Mouse (Mus musculus) layer of hippocampus, adult 18-20 months (tissue): ENCODE data around the gene Telo2. TPM values are rescaled to one million over a fixed set of nuclear protein-coding genes. Genes with fewer than 3 reads are reported as not detected.

Experiments used
- DNase-seq, 2 experiments: peaks; one replicate each; pipeline ENCODE4 v3.0.0; 2022; ENCODE audit warnings: low spot score in 2 of 2
- total RNA-seq, 2 experiments: library from RNA; stranded (reverse); gene quantifications; 2 replicates each; pipeline ENCODE4 v1.2.3; 2021

Telo2 gene
- total RNA-seq, 2 experiments from 2014 or later = 29.9 to 35.3 TPM

DNA sequence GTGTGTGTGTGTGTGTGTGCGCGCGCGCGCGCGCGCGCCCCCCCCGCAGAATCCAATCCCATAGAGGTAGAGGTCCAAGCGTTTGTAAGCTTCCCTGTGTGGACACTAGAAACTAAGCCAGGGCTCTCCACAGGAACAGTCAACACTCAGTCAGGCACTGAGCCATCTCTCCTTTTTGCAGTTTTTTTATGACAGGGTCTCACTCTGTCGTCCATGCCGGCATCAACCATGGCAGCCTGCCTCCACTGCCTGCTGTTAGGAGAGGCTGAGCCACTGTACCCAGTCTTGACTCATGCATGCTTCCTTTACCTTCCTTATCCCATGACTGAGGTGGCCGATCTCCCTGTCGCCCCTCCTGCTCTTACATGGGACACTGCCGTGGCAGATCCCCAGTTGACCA is 8.0 kb downstream of the Telo2 start:
- no peak for DNase-seq

DNA sequence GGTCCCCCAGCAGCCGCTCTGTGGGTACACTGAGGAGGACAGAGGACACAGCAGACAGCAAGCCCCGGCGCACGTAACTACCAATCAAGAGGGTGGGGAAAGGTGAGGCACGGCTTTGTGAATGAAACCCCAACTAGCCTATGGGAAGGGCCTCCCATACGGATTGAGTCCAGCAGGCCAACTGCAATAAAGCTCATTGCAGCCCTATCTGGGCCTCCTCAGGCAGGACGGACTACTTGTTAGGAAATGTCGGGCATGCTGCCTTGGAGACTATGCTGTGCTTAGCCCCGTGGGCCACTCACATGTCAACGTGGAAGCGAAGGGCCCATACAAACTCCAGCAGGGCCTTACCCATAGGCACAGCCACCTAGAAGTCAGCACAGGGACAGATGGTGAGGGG is 14.4 kb downstream of the Telo2 start:
- no peak for DNase-seq

GRCm38 (mm10) chr17:25100052-25100451 is 15.7 kb downstream of the Telo2 start:
- DNase-seq = no peak

DNA sequence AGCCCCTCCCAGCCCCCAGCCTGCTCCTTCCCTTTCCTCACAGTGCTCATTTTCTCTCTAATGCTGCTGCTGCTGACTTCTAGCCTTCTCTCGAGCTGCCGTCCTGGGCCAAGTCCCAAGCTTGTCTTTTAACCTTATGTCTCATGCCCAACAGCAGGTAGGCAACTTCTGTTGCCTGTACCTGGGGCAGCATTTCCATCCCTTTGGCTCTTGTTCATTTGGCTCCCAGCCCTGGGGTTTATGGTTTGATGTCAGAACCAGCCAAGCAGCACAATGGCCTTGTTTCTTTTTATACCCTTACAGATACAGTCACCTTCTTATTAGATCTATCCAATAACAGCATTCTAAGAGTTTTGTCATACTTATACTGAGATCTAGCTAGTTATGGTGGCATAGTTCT is 19.5 kb downstream of the Telo2 start:
- no peak for DNase-seq

GRCm38 (mm10) chr17:25090450-25090849 is 25.3 kb downstream of the Telo2 start:
- no peak for DNase-seq

- no peak for DNase-seq
These were observed 26.6 kb downstream of the Telo2 start for GRCm38 (mm10) chr17:25089158-25089557.

DNA sequence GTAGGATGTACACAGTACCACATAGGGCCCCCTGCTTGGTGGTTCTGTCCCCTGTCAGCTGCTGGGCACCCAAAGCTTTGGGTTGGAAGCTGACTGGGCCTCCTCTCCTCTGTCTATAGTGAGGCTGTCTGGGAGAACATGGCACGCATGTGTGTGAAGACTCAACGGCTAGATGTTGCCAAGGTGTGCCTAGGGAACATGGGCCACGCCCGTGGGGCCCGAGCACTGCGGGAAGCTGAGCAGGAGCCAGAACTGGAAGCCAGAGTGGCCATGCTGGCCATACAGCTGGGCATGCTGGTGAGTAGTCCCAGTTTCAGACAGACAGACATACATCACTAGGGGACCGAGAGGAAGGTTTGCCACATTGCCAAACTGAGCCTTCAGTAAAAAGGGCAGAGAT is 29.0 kb downstream of the Telo2 start:
- DNase-seq = no peak

GRCm38 (mm10) chr17:25084835-25085385 is 30.9 kb downstream of the Telo2 start:
- no peak for DNase-seq

- no peak for DNase-seq
These were observed 32.3 kb downstream of the Telo2 start, which contains the start of gene Tmem204 for GRCm38 (mm10) chr17:25083444-25083931. Tmem204 (minus strand) TSS chr17:25083591.

GRCm38 (mm10) chr17:25082887-25083286 is 32.9 kb downstream of the Telo2 start:
- DNase-seq = no peak

- DNase-seq = peak in 1 of 2 experiments; percentile 47
These were observed 33.5 kb downstream of the Telo2 start for GRCm38 (mm10) chr17:25082081-25082847.

- peak in 1 of 2 experiments; percentile 39 for DNase-seq
These were observed 34.8 kb downstream of the Telo2 start for GRCm38 (mm10) chr17:25080960-25081381.

DNA sequence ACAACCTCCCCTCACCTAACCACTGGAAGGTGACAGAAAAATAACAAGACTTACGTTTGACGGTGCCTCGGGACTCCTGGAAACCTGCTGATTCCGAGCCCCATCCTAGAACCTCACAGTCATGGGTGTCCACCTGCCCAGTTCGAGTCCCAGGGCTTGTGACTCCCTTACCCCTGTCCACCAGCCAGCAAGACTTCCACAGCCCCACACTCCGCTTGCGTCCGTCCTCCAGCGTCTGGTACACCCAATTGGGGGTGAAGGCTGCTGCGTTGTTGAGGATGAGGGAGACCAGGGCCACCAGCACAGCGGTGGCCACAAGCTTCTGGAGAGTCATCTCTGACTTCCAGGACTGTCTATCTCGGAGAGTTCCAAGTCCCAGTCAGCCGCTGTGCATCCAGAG is 35.6 kb downstream of the Telo2 start:
- no peak for DNase-seq

DNA sequence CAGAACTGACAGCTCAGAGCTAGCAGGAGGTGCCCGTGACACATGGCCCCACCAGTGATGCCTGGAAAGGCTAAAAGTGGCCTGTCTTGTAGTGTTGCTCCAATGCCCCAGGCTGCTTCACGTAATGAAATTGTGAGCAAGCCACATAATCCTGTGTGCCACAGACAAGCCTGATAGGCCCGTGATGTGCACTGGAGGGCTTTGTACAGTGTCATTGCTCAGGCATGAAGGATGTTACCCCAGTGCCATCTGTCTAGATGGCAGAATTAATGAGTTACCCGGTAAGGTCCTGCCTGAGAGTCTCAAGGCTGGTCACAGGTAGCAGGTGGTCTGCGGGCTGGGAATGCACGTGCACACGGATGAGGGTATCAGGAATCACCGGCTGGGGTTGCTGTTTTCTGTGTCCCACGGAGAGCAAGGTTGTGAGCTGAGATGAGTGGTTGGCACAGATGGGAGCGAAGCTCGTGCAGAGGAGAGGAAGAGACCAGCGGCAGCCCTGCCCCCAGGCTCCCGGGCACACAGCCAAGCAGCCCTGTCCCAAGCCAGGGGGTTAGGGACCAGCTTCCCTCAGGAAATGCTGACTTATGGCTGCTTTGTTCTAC is 37.9 kb downstream of the Telo2 start:
- DNase-seq = peak in 1 of 2 experiments; percentile 57

GRCm38 (mm10) chr17:25076906-25077305 is 38.9 kb downstream of the Telo2 start:
- DNase-seq = no peak

- DNase-seq = no peak
These were observed 47.1 kb downstream of the Telo2 start for GRCm38 (mm10) chr17:25068690-25069089.

DNA sequence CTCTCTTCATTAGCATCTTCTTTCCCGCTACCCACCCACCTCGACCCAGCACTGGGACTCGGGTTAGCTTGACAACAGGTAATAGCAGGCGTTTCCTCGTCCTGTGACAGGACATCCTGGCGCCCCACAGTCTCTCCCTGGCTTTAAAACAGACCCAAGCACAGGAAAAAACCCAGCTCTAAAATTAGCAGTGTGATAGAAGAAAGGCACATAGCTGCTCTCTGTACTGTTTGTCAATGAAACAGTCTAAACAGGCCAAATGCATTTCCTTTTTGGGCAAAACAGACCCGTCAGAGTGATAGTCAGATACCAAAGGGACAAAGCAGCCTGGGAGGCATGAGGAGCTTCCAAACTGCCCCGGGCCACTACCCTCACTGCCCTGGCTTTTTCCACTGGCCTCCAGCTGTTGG is 48.3 kb downstream of the Telo2 start:
- no peak for DNase-seq

- no peak for DNase-seq
These were observed 49.2 kb downstream of the Telo2 start for GRCm38 (mm10) chr17:25066595-25066994.

GRCm38 (mm10) chr17:25065189-25065588 is 50.6 kb downstream of the Telo2 start:
- DNase-seq = no peak

GRCm38 (mm10) chr17:25064351-25064750 is 51.4 kb downstream of the Telo2 start:
- no peak for DNase-seq

GRCm38 (mm10) chr17:25063872-25064271 is 51.9 kb downstream of the Telo2 start:
- DNase-seq = no peak

GRCm38 (mm10) chr17:25063261-25063660 is 52.5 kb downstream of the Telo2 start:
- DNase-seq = no peak
